Mouse (Mus musculus) telencephalon, adult 2 months (tissue): ENCODE measurements around the gene Spopl.
"Not testable (repeated sequence)": the region's sequence is repeated elsewhere in the genome, so short reads cannot be mapped to it uniquely, and the experiment has no call there.

Experiments
- DNase-seq: peaks from one replicate; pipeline ENCODE4 v3.0.0-alpha.2; 2011; ENCODE audit warnings: low read depth, low spot score

The Spopl gene

GRCm38 (mm10) chr2:23571302-23572156 is at the start of gene Spopl:
Spopl (minus strand) TSS chr2:23572106.
- DNase-seq: peak; percentile 78

GRCm38 (mm10) chr2:23620128-23620527 is 48.2 kb upstream of the Spopl start:
- DNase-seq: no peak

DNA sequence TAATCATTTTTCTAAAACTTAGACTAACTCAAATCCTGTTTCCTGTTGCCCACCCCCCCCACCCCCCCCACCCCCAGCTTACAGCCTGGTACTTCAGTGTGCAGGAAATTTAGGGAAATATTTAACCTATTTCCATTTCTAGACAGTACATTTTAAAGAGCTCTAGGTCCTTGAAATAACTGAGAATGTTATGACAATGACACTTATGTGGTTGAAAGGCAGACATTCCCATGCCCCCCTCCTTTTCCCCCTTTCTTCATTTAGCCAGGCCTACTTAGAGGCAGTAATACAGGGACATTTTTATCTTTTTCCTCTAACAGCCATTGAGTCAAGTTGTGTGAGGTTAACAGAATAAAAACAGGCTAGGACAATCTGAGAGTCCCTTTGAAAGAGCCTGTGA is 46.1 kb upstream of the Spopl start:
- no peak for DNase-seq

DNA sequence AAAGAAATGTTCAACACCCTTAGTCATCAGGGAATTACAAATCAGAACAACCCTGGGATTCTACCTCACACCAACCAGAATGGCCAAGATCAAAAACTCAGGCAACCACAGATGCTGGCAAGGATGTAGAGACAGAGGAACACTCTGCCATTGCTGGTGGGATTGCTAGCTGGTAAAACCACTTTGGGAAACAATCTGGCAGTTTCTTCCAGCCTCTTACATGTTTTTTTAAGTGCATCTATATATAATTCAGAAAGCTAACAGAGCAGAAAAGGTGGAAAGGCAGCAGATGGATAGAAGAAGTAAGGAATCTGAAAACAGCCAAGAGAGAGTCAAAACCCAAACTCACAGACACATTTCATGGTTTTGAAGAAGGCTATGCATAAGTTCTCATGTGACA is 33.5 kb upstream of the Spopl start:
- DNase-seq: peak; percentile 52

DNA sequence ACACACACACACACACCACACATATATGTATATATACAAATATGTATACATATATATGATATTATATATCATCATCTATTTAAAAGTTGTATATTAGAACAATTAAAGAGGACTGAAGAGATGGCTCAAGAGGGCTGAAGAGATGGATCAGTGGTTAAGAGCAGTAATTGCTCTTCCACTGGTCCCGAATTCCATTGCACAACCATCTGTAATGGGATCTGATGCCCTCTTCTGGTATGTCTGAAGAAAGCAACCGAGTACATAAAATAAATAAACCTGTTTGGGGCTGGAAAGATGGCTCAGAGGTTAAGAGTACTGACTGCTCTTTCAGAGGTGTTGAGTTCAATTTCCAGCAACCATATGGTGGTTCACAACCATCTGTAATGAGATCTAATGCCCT is 16.9 kb upstream of the Spopl start:
- DNase-seq: no peak

DNA sequence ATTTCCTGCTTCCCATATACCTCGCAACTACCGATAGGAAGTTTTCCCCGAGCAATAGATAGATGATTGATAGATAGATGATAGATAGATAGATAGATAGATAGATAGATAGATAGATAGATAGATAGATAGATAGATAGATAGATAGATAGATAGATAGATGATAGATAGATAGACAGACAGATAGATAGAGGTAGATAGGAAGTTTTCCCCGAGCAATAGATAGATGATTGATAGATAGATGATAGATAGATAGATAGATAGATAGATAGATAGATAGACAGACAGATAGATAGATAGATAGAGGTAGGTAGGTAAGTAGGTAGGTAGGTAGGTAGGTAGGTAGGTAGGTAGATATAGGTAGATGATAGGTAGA is 239 bp upstream of the Spopl start:
- not testable (repeated sequence) for DNase-seq

- DNase-seq: no peak
These were observed 1.3 kb downstream of the Spopl start for GRCm38 (mm10) chr2:23570563-23570962.

GRCm38 (mm10) chr2:23568775-23569174 is 3.1 kb downstream of the Spopl start:
- no peak for DNase-seq

DNA sequence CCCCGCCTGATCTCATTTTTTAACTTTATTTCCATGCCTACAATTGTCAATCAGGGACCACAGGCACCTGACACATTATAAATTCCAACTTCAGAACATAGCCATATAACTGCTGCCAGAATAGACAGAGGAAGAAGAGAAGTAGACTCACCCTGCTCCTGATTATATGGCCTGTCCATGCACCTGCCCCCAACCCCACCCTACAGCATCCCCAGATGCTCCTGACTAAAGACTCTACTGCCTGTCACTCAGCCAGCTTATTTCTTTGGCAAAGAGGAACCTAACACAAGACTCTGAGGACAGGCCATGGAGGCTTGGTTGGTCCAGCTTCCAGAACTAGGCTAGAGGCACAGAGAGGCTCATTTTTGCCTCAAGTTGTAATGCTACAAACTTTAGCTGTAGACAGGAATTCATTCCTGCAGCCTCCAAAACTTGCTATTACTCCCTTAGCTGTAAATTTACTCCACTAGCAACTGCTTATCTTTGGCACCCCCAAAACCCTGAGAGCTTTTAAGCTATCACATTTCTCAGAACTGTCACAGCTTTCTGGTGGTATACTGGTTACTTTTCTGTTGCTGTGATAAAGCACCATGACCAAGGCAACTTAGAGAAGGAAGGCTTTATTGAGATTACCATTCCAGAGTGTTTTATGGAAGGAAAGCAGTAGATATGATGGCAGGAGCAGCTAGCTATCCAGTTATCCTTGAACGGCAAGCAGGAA is 6.7 kb downstream of the Spopl start:
- DNase-seq: no peak

- no peak for DNase-seq
These were observed 9.0 kb downstream of the Spopl start for GRCm38 (mm10) chr2:23562898-23563297.

DNA sequence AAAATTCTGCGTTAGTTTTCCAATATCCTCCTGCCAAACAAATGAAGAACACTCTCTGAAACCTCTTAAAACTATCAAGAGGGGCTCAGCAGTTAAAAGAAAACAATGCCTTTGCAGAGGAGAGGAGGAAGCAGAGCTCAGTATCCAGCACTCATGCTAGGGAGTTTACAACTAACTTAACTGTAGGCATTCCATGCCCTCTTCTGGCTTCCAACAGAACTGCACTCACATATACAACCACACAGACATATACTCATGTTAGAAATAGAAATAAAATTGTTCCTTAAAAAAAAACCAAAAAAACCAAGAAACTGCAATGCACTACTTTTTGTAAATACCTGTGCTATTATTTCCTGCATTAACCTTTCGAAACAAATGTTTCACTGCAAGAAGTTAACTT is 12.7 kb downstream of the Spopl start:
- DNase-seq: no peak

DNA sequence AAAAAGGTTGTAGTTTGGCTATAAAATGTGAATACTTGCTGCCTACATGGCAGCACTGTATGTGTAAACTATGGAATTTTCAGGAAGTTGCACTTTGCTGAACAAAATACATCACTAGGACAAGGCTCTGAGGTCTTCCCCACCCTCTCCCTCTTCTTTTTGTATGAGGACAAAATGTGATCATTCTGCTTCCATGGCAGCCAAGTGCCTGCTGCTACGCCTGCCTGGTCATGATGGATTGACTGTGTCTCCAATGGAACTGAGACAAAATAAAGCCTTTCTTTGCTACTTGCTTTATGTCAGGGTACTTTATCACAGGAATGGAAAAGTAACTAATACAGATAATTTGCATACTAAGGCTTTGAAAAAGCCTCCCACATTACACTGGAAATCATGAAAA is 20.7 kb downstream of the Spopl start:
- no peak for DNase-seq

GRCm38 (mm10) chr2:23547220-23547619 is 24.7 kb downstream of the Spopl start:
- DNase-seq: no peak

DNA sequence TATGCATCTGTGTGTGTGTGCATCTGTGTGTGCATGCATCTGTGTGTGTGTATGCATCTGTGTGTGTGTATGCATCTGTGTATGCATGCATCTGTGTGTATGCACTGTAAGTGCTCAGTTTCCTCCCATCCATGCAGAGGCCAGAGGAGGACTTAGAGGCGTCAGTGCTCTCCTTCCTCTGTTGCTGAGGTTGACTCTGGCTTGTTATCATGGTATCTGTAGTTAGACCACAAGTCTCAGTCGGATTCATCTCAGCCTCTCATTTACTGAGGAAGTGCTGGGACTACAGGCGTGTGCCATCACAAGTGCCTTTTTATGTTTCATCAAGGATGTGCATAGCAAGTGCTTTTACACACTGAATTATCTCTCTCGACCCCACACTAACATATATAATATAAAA is 31.9 kb downstream of the Spopl start:
- no peak for DNase-seq

GRCm38 (mm10) chr2:23527717-23528116 is 44.2 kb downstream of the Spopl start:
- not testable (repeated sequence) for DNase-seq

GRCm38 (mm10) chr2:23505141-23505540 is 66.8 kb downstream of the Spopl start:
- no peak for DNase-seq

GRCm38 (mm10) chr2:23481715-23482114 is 90.2 kb downstream of the Spopl start:
- no peak for DNase-seq

DNA sequence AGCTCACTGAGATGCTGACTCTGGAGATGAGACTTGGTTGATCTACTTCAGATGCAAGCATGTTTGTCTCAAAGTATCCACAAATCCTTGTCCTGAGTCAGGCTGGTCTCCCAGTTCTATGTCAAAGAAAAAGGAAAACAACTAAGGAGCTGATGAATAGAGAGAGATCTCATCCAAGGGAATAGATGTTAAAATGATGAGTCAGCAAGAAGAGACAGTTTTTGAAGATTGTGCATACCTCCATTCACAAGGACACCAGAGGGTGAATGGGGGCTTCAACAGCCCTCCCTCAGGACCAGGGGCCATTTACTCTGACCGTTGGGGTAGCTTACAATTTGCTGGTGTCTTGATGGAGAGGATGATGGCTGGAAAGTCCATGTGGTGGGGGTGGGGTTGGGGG is 104.4 kb downstream of the Spopl start:
- DNase-seq: no peak

GRCm38 (mm10) chr2:23457452-23457851 is 114.5 kb downstream of the Spopl start:
- no peak for DNase-seq
